Comparison of ENCODE assay signal across 22 mouse cellular contexts in genomic region chr14:33708298-33708665, GRCm38 (mm10).
DNase-seq lines count a peak whose midpoint lies in the region; ATAC-seq and TF ChIP-seq lines count a peak whose summit lies in the region.
"Had no signal": no experiment of that assay in that cellular context is flagged by ENCODE, and none has a peak within 500 bp of the region (broad histone marks: within the 10 kb centered on the region; RNA-seq: fewer than 3 reads in every experiment).

No protein-coding gene starts in this region.

- no peak overlapping the region for H3K27ac ChIP-seq in embryonic facial prominence, embryonic 13.5 days
- no peak overlapping the region for H3K27ac ChIP-seq in embryonic facial prominence, embryonic 10.5 days (replicated peaks)
- H3K27ac ChIP-seq in hindbrain, embryonic 11.5 days (ENCODE audit: low read depth, low read length): no peak overlapping the region
- no peak overlapping the region for H3K27ac ChIP-seq in hindbrain, postnatal 0 days
- no peak overlapping the region for H3K27ac ChIP-seq in limb, embryonic 11.5 days (replicated peaks; ENCODE audit: low read depth, low read length)
- H3K27ac ChIP-seq in limb, embryonic 10.5 days: no peak overlapping the region
- no peak overlapping the region for H3K27ac ChIP-seq in limb, embryonic 12.5 days
- H3K27ac ChIP-seq: embryonic facial prominence, embryonic 15.5 days; heart, adult 2 months; heart, embryonic 10.5 days; heart, embryonic 13.5 days had no signal

- no peak overlapping the region for H3K4me2 ChIP-seq in embryonic facial prominence, embryonic 13.5 days
- no peak overlapping the region for H3K4me2 ChIP-seq in hindbrain, embryonic 11.5 days (replicated peaks; ENCODE audit: low read depth, low read length)
- no peak overlapping the region for H3K4me2 ChIP-seq in hindbrain, postnatal 0 days (ENCODE audit: low read depth, low read length)
- H3K4me2 ChIP-seq in limb, embryonic 11.5 days (ENCODE audit: low read depth, severe bottlenecking): no peak overlapping the region
- H3K4me2 ChIP-seq in limb, embryonic 12.5 days: no peak overlapping the region
- H3K4me2 ChIP-seq: embryonic facial prominence, embryonic 15.5 days; heart, embryonic 13.5 days had no signal

- no peak for DNase-seq in embryonic facial prominence, embryonic 10.5 days (ENCODE audit: low spot score)
- no peak for DNase-seq in hindbrain, embryonic 11.5 days (ENCODE audit: low spot score)
- no peak for DNase-seq in hindbrain, postnatal 0 days (ENCODE audit: low spot score)
- no peak for DNase-seq in limb, embryonic 11.5 days (ENCODE audit: low spot score)
- DNase-seq in limb, embryonic 10.5 days (ENCODE audit: low spot score): no peak
- DNase-seq: adrenal gland, adult 8-10 months; adrenal gland, postnatal 25 days; cerebellum, adult 11-12 months; cerebellum, adult 8-10 months; cerebellum, postnatal 10 days; cerebellum, postnatal 36 days; forebrain, postnatal 0 days; gastrocnemius, postnatal 25 days; heart, adult 2 months had no signal

- 83% methylated on average over 4 of the region's 4 CpGs for WGBS in embryonic facial prominence, embryonic 13.5 days
- 84% methylated on average over 4 of the region's 4 CpGs for WGBS in embryonic facial prominence, embryonic 10.5 days
- WGBS in hindbrain, embryonic 11.5 days: 85% methylated on average over 4 of the region's 4 CpGs
- WGBS in hindbrain, postnatal 0 days: 84% methylated on average over 4 of the region's 4 CpGs
- WGBS in limb, embryonic 11.5 days: 86% methylated on average over 4 of the region's 4 CpGs
- 88% methylated on average over 4 of the region's 4 CpGs for WGBS in limb, embryonic 10.5 days
- 78% methylated on average over 4 of the region's 4 CpGs for WGBS in limb, embryonic 12.5 days

- H3K4me1 ChIP-seq in embryonic facial prominence, embryonic 13.5 days: peaks cover 8% of the 10 kb centered on the region
- H3K4me1 ChIP-seq in embryonic facial prominence, embryonic 10.5 days: peaks cover 7% of the 10 kb centered on the region; the same call in 1 of the 2 replicates
- H3K4me1 ChIP-seq in hindbrain, embryonic 11.5 days (replicated peaks; ENCODE audit: control insufficient read depth, insufficient read depth, low read length): no peaks in the 10 kb centered on the region
- no peaks in the 10 kb centered on the region for H3K4me1 ChIP-seq in hindbrain, postnatal 0 days (ENCODE audit: insufficient read depth, low read length)
- peaks cover 6% of the 10 kb centered on the region for H3K4me1 ChIP-seq in limb, embryonic 11.5 days (ENCODE audit: control insufficient read depth, insufficient read depth, low read length)
- peaks cover 19% of the 10 kb centered on the region for H3K4me1 ChIP-seq in limb, embryonic 10.5 days
- peaks cover 19% of the 10 kb centered on the region for H3K4me1 ChIP-seq in limb, embryonic 12.5 days (replicated peaks)
- H3K4me1 ChIP-seq: heart, embryonic 10.5 days; heart, embryonic 13.5 days had no signal

- H3K4me3 ChIP-seq in embryonic facial prominence, embryonic 13.5 days: no peak overlapping the region
- no peak overlapping the region for H3K4me3 ChIP-seq in embryonic facial prominence, embryonic 10.5 days
- H3K4me3 ChIP-seq in hindbrain, embryonic 11.5 days (ENCODE audit: low read depth, low read length): no peak overlapping the region
- no peak overlapping the region for H3K4me3 ChIP-seq in hindbrain, postnatal 0 days (ENCODE audit: low read length)
- H3K4me3 ChIP-seq in limb, embryonic 11.5 days (ENCODE audit: low read depth, low read length): no peak overlapping the region
- no peak overlapping the region for H3K4me3 ChIP-seq in limb, embryonic 10.5 days
- H3K4me3 ChIP-seq in limb, embryonic 12.5 days (replicated peaks): no peak overlapping the region
- H3K4me3 ChIP-seq: embryonic facial prominence, embryonic 15.5 days; heart, adult 2 months; heart, embryonic 10.5 days; heart, embryonic 13.5 days had no signal

- no peaks in the 10 kb centered on the region for H3K36me3 ChIP-seq in embryonic facial prominence, embryonic 13.5 days
- no peaks in the 10 kb centered on the region for H3K36me3 ChIP-seq in embryonic facial prominence, embryonic 10.5 days (replicated peaks)
- no peaks in the 10 kb centered on the region for H3K36me3 ChIP-seq in hindbrain, embryonic 11.5 days (ENCODE audit: control insufficient read depth, insufficient read depth, low read length)
- no peaks in the 10 kb centered on the region for H3K36me3 ChIP-seq in hindbrain, postnatal 0 days (ENCODE audit: insufficient read depth, low read length)
- no peaks in the 10 kb centered on the region for H3K36me3 ChIP-seq in limb, embryonic 11.5 days (ENCODE audit: control insufficient read depth, insufficient read depth, low read length)
- no peaks in the 10 kb centered on the region for H3K36me3 ChIP-seq in limb, embryonic 10.5 days
- H3K36me3 ChIP-seq in limb, embryonic 12.5 days: no peaks in the 10 kb centered on the region
- H3K36me3 ChIP-seq: embryonic facial prominence, embryonic 15.5 days; heart, embryonic 10.5 days; heart, embryonic 13.5 days had no signal

- H3K9ac ChIP-seq in embryonic facial prominence, embryonic 13.5 days: no peak overlapping the region
- no peak overlapping the region for H3K9ac ChIP-seq in hindbrain, embryonic 11.5 days (ENCODE audit: low read depth, low read length)
- no peak overlapping the region for H3K9ac ChIP-seq in hindbrain, postnatal 0 days (replicated peaks; ENCODE audit: low read length)
- no peak overlapping the region for H3K9ac ChIP-seq in limb, embryonic 11.5 days (ENCODE audit: low read length)
- no peak overlapping the region for H3K9ac ChIP-seq in limb, embryonic 12.5 days (replicated peaks)
- H3K9ac ChIP-seq: embryonic facial prominence, embryonic 15.5 days; forebrain, postnatal 0 days; heart, embryonic 13.5 days had no signal

- no peak for TF ChIP-seq CTCF in hindbrain, postnatal 0 days (IDR thresholded peaks at IDR 0.05; ENCODE audit: low read depth)

- 0 out of 2 replicates have a peak, but pooled peaks cover 2% of the 10 kb centered on the region for H3K9me3 ChIP-seq in embryonic facial prominence, embryonic 13.5 days
- H3K9me3 ChIP-seq in embryonic facial prominence, embryonic 10.5 days: no peaks in the 10 kb centered on the region
- H3K9me3 ChIP-seq in hindbrain, embryonic 11.5 days (ENCODE audit: control insufficient read depth, low read length): no peaks in the 10 kb centered on the region
- H3K9me3 ChIP-seq in hindbrain, postnatal 0 days (ENCODE audit: low read length): no peaks in the 10 kb centered on the region
- H3K9me3 ChIP-seq in limb, embryonic 11.5 days (ENCODE audit: control insufficient read depth, low read length): no peaks in the 10 kb centered on the region
- no peaks in the 10 kb centered on the region; the same call in 1 of the 2 replicates for H3K9me3 ChIP-seq in limb, embryonic 10.5 days (replicated peaks)
- H3K9me3 ChIP-seq in limb, embryonic 12.5 days: no peaks in the 10 kb centered on the region
- H3K9me3 ChIP-seq: embryonic facial prominence, embryonic 15.5 days; heart, embryonic 10.5 days; heart, embryonic 13.5 days had no signal

- peak; percentile 29; the same call in 1 of the 2 replicates for ATAC-seq in embryonic facial prominence, embryonic 13.5 days (ENCODE audit: insufficient number of reproducible peaks, insufficient read depth, low FRiP score, low TSS enrichment, low read depth)
- ATAC-seq in hindbrain, embryonic 11.5 days (ENCODE audit: low FRiP score): 0 out of 2 replicates have a peak, but pooled peaks have one; percentile 14
- ATAC-seq in hindbrain, postnatal 0 days: no peak
- ATAC-seq in limb, embryonic 11.5 days (ENCODE audit: insufficient number of reproducible peaks, low FRiP score, low TSS enrichment, low read depth): peak; percentile 31; the same call in 1 of the 2 replicates
- peak; percentile 23; the same call in 1 of the 2 replicates for ATAC-seq in limb, embryonic 12.5 days (ENCODE audit: insufficient number of reproducible peaks, insufficient read depth, low FRiP score, low TSS enrichment, low read depth)
- ATAC-seq in frontal cortex, adult (ENCODE audit: low TSS enrichment): no peak
- ATAC-seq: activated CD4-positive, CD25-positive, alpha-beta regulatory T cell, adult 4 months; forebrain, embryonic 14.5 days; forebrain, postnatal 0 days had no signal

- H3K27me3 ChIP-seq in embryonic facial prominence, embryonic 13.5 days: no peaks in the 10 kb centered on the region
- H3K27me3 ChIP-seq in embryonic facial prominence, embryonic 10.5 days (replicated peaks; ENCODE audit: low read depth, poor library complexity, severe bottlenecking): no peaks in the 10 kb centered on the region
- no peaks in the 10 kb centered on the region for H3K27me3 ChIP-seq in hindbrain, embryonic 11.5 days (ENCODE audit: control insufficient read depth, insufficient read depth, low read length)
- H3K27me3 ChIP-seq in hindbrain, postnatal 0 days (ENCODE audit: insufficient read depth, low read length): no peaks in the 10 kb centered on the region
- H3K27me3 ChIP-seq in limb, embryonic 11.5 days (ENCODE audit: control insufficient read depth, insufficient read depth, low read length): no peaks in the 10 kb centered on the region
- no peaks in the 10 kb centered on the region for H3K27me3 ChIP-seq in limb, embryonic 10.5 days (ENCODE audit: low read depth, poor library complexity, severe bottlenecking)
- H3K27me3 ChIP-seq in limb, embryonic 12.5 days: no peaks in the 10 kb centered on the region; the same call in 1 of the 2 replicates
- H3K27me3 ChIP-seq: heart, embryonic 13.5 days had no signal

Comparison
In these comparisons a context has a peak if more than half of its experiments do, and no peak if none do; other contexts are left out.
1. ATAC-seq: peak in embryonic facial prominence, embryonic 13.5 days (single experiment), hindbrain, embryonic 11.5 days (single experiment), limb, embryonic 11.5 days (single experiment) and limb, embryonic 12.5 days (single experiment); none in hindbrain, postnatal 0 days (single experiment) and frontal cortex, adult (single experiment).